Mouse (Mus musculus): Measurements from ENCODE around the gene Btla.

Gene Btla

GRCm38 (mm10) chr16:45223648-45224388 lies at the start of gene Btla:
Gene Btla, plus strand, starts transcription at chr16:45224315.
- DNase-seq, result peak; percentile 14

GRCm38 (mm10) chr16:45178552-45178951 lies 45.6 kb upstream of the Btla start:
- DNase-seq, result no peak

GRCm38 (mm10) chr16:45181824-45182223 lies 42.3 kb upstream of the Btla start:
- no peak for DNase-seq

- peak; percentile 85 for DNase-seq
Observed at GRCm38 (mm10) chr16:45192613-45193012, 31.5 kb upstream of the Btla start.

- peak; percentile 89 for DNase-seq
Observed at GRCm38 (mm10) chr16:45196816-45197215, 27.3 kb upstream of the Btla start.

- DNase-seq, result no peak
Observed at GRCm38 (mm10) chr16:45201395-45201794, 22.7 kb upstream of the Btla start.

GRCm38 (mm10) chr16:45204438-45204837 lies 19.7 kb upstream of the Btla start:
- no peak for DNase-seq

- DNase-seq, result no peak
Observed at GRCm38 (mm10) chr16:45204859-45205670, 19.1 kb upstream of the Btla start.

- DNase-seq, result peak; percentile 67
Observed at GRCm38 (mm10) chr16:45222016-45222415, 2.1 kb upstream of the Btla start.

- no peak for DNase-seq
Observed at GRCm38 (mm10) chr16:45222771-45223170, 1.3 kb upstream of the Btla start.

GRCm38 (mm10) chr16:45224431-45225008 lies 405 bp downstream of the Btla start:
- DNase-seq, result no peak

- no peak for DNase-seq
Observed at GRCm38 (mm10) chr16:45227002-45227401, 2.9 kb downstream of the Btla start.

- DNase-seq, result no peak
Observed at GRCm38 (mm10) chr16:45231296-45231695, 7.2 kb downstream of the Btla start.

- DNase-seq, result no peak
Observed at GRCm38 (mm10) chr16:45233007-45233406, 8.9 kb downstream of the Btla start.

- peak; percentile 80 for DNase-seq
Observed at GRCm38 (mm10) chr16:45242700-45243099, 18.6 kb downstream of the Btla start.

GRCm38 (mm10) chr16:45244930-45245472 lies 20.9 kb downstream of the Btla start:
- peak; percentile 89 for DNase-seq

GRCm38 (mm10) chr16:45249761-45250160 lies 25.6 kb downstream of the Btla start:
- no peak for DNase-seq

- peak; percentile 91 for DNase-seq
Observed at GRCm38 (mm10) chr16:45250317-45250716, 26.2 kb downstream of the Btla start.

GRCm38 (mm10) chr16:45251773-45252413 lies 27.8 kb downstream of the Btla start:
- no peak for DNase-seq

GRCm38 (mm10) chr16:45255183-45255861 lies 31.2 kb downstream of the Btla start:
- DNase-seq, result no peak

- no peak for DNase-seq
Observed at GRCm38 (mm10) chr16:45256895-45257294, 32.8 kb downstream of the Btla start.

- no peak for DNase-seq
Observed at GRCm38 (mm10) chr16:45257567-45257966, 33.5 kb downstream of the Btla start.
